Mouse (Mus musculus) heart, adult 9 months (tissue): Measurements from ENCODE around the gene Dhrs7.
"Not testable (repeated sequence)": the region's sequence is repeated elsewhere in the genome, so short reads cannot be mapped to it uniquely, and the experiment has no call there.

Experiments used
- DNase-seq, 2 experiments: peaks; one replicate each; pipeline ENCODE4 v3.0.0; 2022; ENCODE audit warnings: low spot score in 2 of 2

Gene Dhrs7

DNA sequence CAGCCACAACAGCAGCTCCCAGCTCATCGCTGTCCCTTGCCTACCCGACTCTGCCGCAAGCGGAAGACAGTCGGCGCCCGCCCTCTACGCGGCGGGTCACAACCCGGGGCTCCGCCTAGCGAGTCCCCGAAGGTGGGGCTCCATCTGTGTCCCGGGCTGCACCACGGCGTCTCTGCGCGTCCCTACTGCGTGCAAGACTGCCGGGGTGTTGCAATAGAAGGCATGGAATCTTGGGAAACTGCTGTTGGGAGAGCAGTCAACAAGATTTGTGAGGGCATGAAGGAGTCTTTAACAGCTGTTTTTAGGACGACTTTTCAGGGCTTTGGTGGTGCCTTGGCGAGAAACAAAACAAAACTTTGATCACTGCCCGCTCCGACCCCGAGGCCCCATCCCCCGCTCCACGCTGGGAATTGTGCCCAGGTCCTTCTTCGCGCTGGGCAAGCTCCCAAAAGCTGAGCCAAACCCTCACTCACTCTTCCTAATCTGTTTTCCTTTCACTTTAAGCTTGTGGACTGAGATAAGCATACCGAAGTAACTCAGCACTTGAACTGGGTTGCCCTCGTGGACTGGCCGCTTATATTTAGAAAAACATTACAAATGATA, at the start of gene Dhrs7:
TSS of gene Dhrs7 (minus strand) at position 175 of the 603 bp plus-strand sequence.
- peak; percentile 94 to 96 for DNase-seq

GRCm38 (mm10) chr12:72709981-72710380, 45.3 kb upstream of the Dhrs7 start:
- DNase-seq: no peak

DNA sequence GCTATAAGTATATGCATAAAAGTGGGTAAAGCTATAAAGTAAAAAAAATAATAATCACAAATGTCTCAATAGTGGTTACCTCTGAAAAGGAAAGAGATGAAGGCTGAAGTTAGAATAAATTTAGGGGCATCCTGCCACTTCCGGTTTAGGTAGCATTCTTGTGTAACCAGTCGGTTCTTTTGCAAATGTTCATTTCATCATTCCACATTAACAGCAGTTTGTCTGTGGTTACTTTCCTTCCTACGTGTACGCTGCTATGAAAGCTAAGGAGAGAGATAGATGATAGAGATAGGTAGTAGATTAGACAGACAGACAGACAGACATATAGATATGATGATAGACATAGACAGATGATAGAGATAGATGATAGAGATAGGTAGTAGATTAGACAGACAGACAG, 39.4 kb upstream of the Dhrs7 start:
- DNase-seq: no peak

- no peak for DNase-seq
These were observed 35.3 kb upstream of the Dhrs7 start for GRCm38 (mm10) chr12:72700013-72700412.

- no peak for DNase-seq
These were observed 30.3 kb upstream of the Dhrs7 start for GRCm38 (mm10) chr12:72694901-72695463.

DNA sequence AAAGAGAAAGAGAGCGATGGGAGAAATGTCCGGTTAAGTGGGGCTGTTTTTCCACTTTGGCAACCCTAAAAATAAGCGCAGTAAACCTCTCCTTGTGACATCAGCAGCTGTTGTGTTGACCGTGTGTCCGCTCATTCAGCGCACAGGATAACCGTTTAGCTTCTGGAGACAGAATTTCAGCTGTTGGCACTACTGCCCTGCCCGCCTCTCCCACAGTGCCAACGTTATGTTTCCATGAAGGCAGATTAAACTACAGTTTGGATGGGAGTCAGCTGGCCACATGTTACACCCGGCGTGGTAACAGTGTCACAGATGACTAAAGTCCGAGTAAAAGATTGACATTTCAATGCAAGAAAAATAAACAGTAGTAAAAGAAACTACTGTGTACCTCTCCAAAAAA, 29.7 kb upstream of the Dhrs7 start:
- DNase-seq: peak; percentile 11 to 33

- peak in 1 of 2 experiments; percentile 26 for DNase-seq
These were observed 29.2 kb upstream of the Dhrs7 start for GRCm38 (mm10) chr12:72693895-72694294.

- DNase-seq: not testable (repeated sequence)
These were observed 23.6 kb upstream of the Dhrs7 start for GRCm38 (mm10) chr12:72688281-72688680.

DNA sequence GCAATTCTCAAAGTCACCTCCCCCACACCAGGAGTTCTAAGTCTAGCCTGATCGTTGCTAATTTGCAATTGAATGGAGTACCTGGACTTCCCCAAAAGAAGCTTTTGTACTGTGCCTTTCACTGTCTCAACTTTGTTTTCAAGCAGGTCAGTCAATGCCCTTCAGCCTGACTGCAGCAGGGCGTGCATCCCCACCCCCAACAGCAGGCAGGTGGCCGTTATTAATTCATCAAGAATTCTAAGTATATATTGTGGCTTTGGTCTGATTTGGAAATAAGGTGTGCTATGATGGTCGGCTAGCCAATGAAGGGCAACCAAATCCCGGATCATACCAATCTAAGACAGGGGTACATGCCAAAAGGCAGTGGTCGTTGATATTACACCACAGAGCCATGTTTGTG, 23.0 kb upstream of the Dhrs7 start:
- not testable (repeated sequence) for DNase-seq

- not testable (repeated sequence) for DNase-seq
These were observed 21.9 kb upstream of the Dhrs7 start for GRCm38 (mm10) chr12:72686566-72686965.

- DNase-seq: no peak
These were observed 18.9 kb upstream of the Dhrs7 start for GRCm38 (mm10) chr12:72683612-72684011.

DNA sequence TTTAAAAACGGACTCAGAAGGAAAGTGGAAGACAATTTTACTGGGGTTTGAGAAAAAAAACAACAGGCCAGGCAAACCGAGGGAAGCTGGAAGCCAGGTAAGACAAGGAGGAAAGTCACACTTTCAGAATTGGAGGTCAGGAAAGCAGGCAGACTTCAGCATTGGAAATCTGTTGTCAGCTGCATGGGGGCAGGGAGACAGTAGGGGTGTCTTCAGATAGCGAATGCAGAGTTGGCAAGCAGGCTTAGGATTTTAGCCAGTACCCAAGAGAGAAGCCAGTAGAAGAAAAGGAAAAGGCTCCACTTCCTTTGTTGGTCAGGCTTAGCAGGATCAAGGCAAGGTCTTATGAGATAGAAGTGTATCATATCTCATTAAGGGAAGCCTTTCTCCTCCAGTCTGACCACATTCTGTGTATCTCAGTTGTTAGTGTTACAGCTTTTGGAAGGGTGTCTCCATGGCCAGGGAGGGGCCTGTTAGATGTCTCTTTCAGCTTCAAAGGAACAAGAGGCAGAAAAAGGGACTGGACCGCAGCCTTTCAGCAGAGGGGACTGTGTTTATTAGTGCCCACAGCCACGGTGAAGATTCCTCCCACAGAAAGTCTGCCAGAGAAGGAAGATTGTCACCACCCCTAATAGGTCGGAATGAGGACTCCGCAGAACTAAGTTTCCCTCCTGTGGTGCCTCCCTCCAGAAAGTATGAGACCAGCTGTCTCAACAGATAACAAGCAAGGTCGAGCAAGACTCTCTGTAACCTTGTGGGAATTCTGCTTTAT, 18.0 kb upstream of the Dhrs7 start:
- no peak for DNase-seq

DNA sequence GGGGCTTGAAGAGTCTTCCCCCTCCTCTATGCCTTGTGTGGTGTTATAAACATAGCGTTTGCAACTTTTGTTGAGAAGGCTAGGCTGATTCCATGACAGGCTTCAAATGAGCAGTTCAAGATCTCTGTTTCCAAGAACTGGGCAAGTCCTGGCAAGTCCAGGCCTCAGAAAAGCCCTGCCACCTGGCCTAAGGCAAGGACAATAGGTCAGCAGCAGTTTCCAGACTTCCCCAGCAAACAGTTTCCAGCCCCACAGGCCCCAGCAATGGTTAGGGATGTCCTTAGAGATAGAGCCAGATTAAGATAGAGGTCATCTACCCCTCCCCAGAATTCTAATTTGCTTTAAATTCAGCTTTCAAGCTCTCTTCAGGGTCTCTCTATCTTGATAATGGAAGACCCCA, 17.2 kb upstream of the Dhrs7 start:
- DNase-seq: no peak

- no peak for DNase-seq
These were observed 14.9 kb upstream of the Dhrs7 start for GRCm38 (mm10) chr12:72679635-72680034.

- DNase-seq: no peak
These were observed 10.1 kb upstream of the Dhrs7 start for GRCm38 (mm10) chr12:72674820-72675219.

- DNase-seq: peak; percentile 21 to 41
These were observed 9.5 kb upstream of the Dhrs7 start for GRCm38 (mm10) chr12:72674079-72674797.

GRCm38 (mm10) chr12:72671516-72672135, 6.9 kb upstream of the Dhrs7 start:
- DNase-seq: no peak

- DNase-seq: no peak
These were observed 6.2 kb upstream of the Dhrs7 start for GRCm38 (mm10) chr12:72670921-72671320.

GRCm38 (mm10) chr12:72667868-72668469, 3.3 kb upstream of the Dhrs7 start:
- DNase-seq: peak in 1 of 2 experiments; percentile 18

DNA sequence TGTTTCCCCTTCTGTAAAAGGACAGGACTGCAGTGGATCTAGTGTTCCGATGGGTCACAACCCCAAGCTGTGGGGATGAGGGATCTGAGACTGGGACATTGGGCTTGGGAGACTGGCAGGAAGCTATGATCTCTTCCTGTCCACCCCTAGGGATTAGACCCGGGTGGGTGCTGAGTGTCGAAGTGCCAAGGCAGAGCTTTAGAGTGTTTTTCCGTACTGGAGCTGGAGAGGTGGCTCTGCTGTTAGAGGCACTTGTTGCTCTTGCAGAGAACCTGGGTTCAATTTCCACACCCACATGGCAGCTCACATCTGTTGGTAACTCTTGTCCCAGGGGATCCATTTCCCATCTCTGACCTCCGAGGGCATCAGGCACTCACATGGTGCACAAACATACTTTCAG, 1.3 kb upstream of the Dhrs7 start:
- DNase-seq: no peak

DNA sequence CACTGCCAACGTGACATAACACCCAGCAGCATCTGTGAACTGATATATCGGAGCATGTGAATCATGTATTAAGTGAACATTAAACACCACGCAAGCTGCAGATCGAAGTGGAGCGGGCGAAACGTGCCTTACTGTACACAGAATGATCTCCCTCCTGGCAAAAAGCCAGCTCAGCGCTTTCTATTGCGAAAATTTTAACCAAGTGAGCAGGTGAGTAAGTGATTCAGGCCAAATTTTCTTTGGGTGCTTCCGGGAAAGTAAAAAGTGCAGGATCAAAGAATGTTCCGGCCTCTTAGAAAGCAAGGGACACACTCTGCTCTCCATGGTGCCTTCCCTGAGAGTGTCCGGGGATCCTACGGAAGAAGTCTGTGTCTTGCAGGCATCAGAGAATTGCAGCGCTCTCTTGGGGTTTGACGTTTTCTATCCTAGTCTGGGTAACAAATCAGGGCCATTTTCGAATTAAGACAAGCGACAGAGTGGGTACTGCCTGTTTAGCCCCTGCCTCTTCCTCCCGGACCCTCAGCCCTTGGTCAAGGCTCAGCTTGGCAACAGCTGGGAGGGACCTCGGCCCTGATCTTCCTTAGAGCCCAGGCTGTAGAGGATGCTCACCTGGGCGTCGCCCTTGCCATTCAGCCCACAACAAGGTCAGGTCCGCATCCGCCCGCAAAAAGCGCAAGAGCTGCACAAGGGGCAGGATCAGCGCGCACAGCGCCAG, 532 bp downstream of the Dhrs7 start:
- peak in 1 of 2 experiments; percentile 10 for DNase-seq
